Comparison of ENCODE assay signal across 8 mouse cellular contexts in genomic region chr5:98878891-98879290, GRCm38 (mm10). TPM values are rescaled to one million over a fixed set of nuclear protein-coding genes. Genes with fewer than 3 reads are reported as not detected.
DNase-seq lines count a peak whose midpoint lies in the region; ATAC-seq lines count a peak whose summit lies in the region.

No protein-coding gene starts in this region.

- H3K27ac ChIP-seq in forebrain, embryonic 11.5 days (ENCODE audit: low read depth, low read length), result no peak overlapping the region
- H3K27ac ChIP-seq in forebrain, embryonic 13.5 days, result no peak overlapping the region

- H3K9ac ChIP-seq in forebrain, embryonic 11.5 days (ENCODE audit: low read length), result no peak overlapping the region
- no peak overlapping the region for H3K9ac ChIP-seq in forebrain, embryonic 13.5 days

- no peak overlapping the region for H3K4me2 ChIP-seq in forebrain, embryonic 11.5 days (ENCODE audit: low read depth, low read length, severe bottlenecking)
- H3K4me2 ChIP-seq in forebrain, embryonic 13.5 days, result no peak overlapping the region

- DNase-seq in forebrain, embryonic 11.5 days (ENCODE audit: low spot score), result peak; percentile 80
- DNase-seq in thymus, postnatal 4 days, result peak; percentile 13
- DNase-seq in thymus, postnatal 14 days, result no peak
- peak; percentile 60 to 83 for DNase-seq in layer of hippocampus, postnatal 25 days (ENCODE audit: extremely low spot score in 1 of 2, low spot score in 1 of 2)
- DNase-seq in ovary, postnatal 14 days (ENCODE audit: low spot score), result peak; percentile 47

- H3K4me3 ChIP-seq in forebrain, embryonic 11.5 days (ENCODE audit: low read depth, low read length), result no peak overlapping the region
- no peak overlapping the region for H3K4me3 ChIP-seq in forebrain, embryonic 13.5 days

- no peaks in the 10 kb centered on the region for H3K27me3 ChIP-seq in forebrain, embryonic 11.5 days (ENCODE audit: control insufficient read depth, insufficient read depth, low read length)
- no peaks in the 10 kb centered on the region for H3K27me3 ChIP-seq in forebrain, embryonic 13.5 days

- H3K36me3 ChIP-seq in forebrain, embryonic 11.5 days (ENCODE audit: control insufficient read depth, insufficient read depth, low read length), result no peaks in the 10 kb centered on the region
- H3K36me3 ChIP-seq in forebrain, embryonic 13.5 days (ENCODE audit: poor library complexity, severe bottlenecking), result no peaks in the 10 kb centered on the region

- H3K4me1 ChIP-seq in forebrain, embryonic 11.5 days (replicated peaks; ENCODE audit: control insufficient read depth, insufficient read depth, low read length), result no peaks in the 10 kb centered on the region
- H3K4me1 ChIP-seq in forebrain, embryonic 13.5 days, result no peaks in the 10 kb centered on the region

- ATAC-seq in forebrain, embryonic 11.5 days (replicated peaks; ENCODE audit: low FRiP score), result no peak; the same call in 1 of the 2 replicates
- no peak; the same call in 1 of the 2 replicates for ATAC-seq in forebrain, embryonic 13.5 days
- ATAC-seq in frontal cortex, adult (ENCODE audit: low TSS enrichment), result peak; percentile 86; the same call in 1 of the 2 replicates
- ATAC-seq in megakaryocyte-erythroid progenitor cell, adult 5-6 weeks (replicated peaks; ENCODE audit: low FRiP score, low TSS enrichment, poor library complexity, severe bottlenecking), result no peak

- no peaks in the 10 kb centered on the region for H3K9me3 ChIP-seq in forebrain, embryonic 11.5 days (ENCODE audit: control insufficient read depth, low read length)
- no peaks in the 10 kb centered on the region for H3K9me3 ChIP-seq in forebrain, embryonic 13.5 days (replicated peaks)

RNA-seq across cellular contexts. Expression of gene Bmp3, which starts 24.7 kb away (rescaled TPM):
- polyA plus RNA-seq in forebrain, embryonic 11.5 days (2014; fragmentation: Nextera tagmentation; extraction: Ambion mirVana), result 0.64 and 0.85 TPM in 2 replicates
- 1.1 and 1.4 TPM in 2 replicates for polyA plus RNA-seq in forebrain, embryonic 13.5 days (2015; fragmentation: Nextera tagmentation; extraction: Ambion mirVana)
- 1 to 10 TPM; 3.6 to 3.7 TPM for total RNA-seq in layer of hippocampus, postnatal 25 days (2021)
- total RNA-seq in megakaryocyte-erythroid progenitor cell, adult 5-6 weeks (2014; fragmentation: Nextera tagmentation), result not detected in 2 replicates
- not detected in 2 replicates for total RNA-seq in megakaryocyte-erythroid progenitor cell, adult 5-6 weeks (2017)

Comparison
In these comparisons a context has a peak if more than half of its experiments do, and no peak if none do; other contexts are left out.
1. RNA of gene Bmp3, which starts 24.7 kb away (total RNA-seq): 3.6 to 3.7 TPM in layer of hippocampus, postnatal 25 days; not detected in megakaryocyte-erythroid progenitor cell, adult 5-6 weeks; every median in the first group is over 4 times any median in the second.